Mouse (Mus musculus): ENCODE data around the gene Svbp.

Gene Svbp

GRCm38 (mm10) chr4:119245961-119246360 is 50.9 kb downstream of the Svbp start:
- peak in 1 of 2 experiments; percentile 30 for DNase-seq (ENCODE audit: low spot score in 2 of 2)

GRCm38 (mm10) chr4:119246688-119247225 is 51.7 kb downstream of the Svbp start:
- no peak for DNase-seq (ENCODE audit: low spot score in 2 of 2)

DNA sequence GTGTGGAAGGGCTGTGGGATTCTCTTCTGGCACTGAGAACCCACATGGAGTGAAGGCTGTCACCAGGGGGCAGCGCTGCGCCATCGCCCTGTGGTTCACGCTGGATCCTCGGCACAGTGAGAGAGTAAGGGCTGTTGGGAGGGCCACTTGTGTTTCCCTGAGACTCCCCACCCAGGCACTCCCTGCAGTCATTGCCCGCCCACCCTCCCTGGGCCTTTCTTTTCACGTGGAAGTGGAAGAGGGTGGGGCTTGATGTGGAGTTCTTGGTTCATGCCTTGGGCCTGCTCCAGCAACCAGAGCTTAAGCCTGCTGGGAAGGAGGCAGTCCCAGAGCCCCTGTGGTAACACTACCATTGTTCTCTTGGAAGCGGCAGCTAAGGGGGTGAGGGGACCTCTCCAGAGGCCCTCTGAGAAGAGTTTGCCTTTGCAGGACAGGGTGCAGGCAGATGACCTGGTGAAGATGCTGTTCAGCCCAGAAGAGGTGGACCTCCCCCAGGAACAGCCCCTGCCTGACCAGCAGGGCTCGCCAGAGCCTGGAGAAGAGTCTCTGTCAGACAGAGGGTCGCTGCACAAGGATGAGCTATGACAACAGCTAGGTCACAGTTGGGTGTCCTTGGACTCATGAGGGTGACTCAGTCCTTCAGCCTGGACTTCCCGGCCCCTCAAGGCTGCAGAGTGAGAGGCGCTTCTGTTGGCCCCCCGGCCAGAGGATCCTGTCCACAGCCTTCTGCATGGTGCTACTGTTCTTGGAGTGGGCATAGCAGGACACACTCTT is 52.5 kb downstream of the Svbp start:
- DNase-seq (ENCODE audit: low spot score in 2 of 2) = peak; percentile 70 to 79

- DNase-seq (ENCODE audit: low spot score in 2 of 2) = no peak
Measured at GRCm38 (mm10) chr4:119248407-119248965, 53.4 kb downstream of the Svbp start.

Data from right cerebral cortex, adult 2 months (tissue).